Mouse (Mus musculus) embryo, embryonic 11 days (tissue): ENCODE data around the gene Trim65.
"Not testable (repeated sequence)": the region's sequence is repeated elsewhere in the genome, so short reads cannot be mapped to it uniquely, and the experiment has no call there.

Experiments used
- DNase-seq: peaks from one replicate; pipeline ENCODE4 v3.0.0-alpha.2; 2015

Gene Trim65

GRCm38 (mm10) chr11:116138468-116139138 is 7.7 kb upstream of the Trim65 start, which contains the start of gene Mrpl38:
TSS of gene Mrpl38 (minus strand) at chr11:116138868.
- DNase-seq = peak; percentile 96

DNA sequence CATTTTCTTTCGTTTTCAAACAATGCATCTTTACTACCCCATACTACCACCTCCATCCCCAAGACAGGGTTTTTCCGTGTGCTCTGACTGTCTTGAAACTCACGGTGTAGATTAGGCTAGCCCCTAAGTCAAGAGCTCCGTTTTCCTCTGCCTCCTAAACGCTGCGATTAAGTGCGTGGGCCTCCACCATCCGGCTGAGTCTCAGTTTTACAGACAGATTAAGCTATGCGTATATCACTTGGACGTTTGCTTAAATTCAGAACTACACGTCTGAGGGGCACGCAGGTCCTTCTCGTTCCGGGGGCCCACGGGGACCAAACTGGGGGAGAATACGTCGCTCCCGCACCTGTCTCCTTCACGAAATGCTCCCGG is 7.2 kb upstream of the Trim65 start:
- DNase-seq = no peak

DNA sequence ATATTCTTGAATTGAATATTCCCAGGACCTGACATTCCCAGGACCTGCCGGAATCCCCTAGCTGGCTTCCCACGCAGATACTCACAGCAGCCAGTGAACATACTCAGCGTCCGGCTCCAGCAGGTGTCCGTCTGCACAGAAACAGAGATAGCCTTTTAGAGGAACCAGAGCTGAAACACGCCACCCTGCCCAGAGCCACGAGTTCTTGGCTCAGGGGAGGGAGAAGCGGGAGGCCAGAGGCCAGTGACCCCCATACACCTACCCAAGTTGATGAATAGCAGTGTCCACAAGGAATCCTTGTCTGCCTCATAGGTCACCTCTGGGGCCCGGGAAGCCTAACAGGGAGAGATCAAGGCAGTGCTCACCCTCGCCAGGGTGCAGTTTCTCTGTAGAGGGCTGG is 3.2 kb upstream of the Trim65 start:
- DNase-seq = no peak

GRCm38 (mm10) chr11:116133497-116133896 is 2.6 kb upstream of the Trim65 start:
- DNase-seq = no peak

DNA sequence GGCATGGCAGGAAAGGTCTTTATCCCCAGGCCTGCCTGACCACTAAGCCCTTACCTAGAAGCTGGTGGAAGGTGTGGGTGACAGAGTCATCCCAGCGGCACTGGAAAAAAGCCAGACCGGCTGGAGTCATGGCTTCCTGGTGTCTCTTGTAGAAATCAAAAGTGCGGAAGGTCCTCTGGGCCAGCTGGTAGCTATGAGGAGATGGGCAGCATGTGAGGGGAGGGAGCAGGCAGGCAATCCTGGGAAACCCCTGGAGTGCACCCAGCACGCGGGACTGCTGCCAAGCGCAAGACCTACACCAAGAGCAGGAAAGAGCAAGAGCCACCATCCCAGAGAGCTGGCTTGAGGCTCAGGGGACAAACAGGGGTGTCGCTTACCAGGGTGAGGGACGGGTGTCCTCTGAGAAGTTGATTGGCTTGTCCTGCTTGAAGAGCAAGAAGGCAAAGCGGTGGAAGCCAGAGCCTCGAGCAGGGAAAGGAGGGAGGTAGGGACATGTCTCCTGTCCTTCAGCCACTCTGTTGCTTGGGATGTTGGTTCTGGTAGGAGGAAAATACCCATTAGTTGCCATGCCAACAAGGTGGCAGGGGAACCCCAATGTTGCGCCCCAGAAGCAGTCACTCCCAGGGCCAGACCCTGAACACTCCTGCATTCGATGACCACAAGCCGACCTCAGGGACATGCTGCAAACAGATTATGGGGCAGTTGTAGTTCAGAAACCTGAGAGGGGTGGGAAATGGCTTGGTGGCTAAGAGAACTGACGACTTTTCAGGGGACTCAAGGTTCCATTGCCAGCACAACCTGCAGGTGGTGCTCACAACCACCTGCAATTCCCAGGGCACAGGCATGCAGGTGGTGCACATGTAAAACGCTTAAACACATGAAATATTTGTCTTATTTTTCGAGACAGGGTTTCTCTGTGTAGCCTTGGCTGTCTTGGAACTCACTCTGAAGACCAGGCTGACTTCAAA is 1.7 kb upstream of the Trim65 start:
- DNase-seq = no peak

DNA sequence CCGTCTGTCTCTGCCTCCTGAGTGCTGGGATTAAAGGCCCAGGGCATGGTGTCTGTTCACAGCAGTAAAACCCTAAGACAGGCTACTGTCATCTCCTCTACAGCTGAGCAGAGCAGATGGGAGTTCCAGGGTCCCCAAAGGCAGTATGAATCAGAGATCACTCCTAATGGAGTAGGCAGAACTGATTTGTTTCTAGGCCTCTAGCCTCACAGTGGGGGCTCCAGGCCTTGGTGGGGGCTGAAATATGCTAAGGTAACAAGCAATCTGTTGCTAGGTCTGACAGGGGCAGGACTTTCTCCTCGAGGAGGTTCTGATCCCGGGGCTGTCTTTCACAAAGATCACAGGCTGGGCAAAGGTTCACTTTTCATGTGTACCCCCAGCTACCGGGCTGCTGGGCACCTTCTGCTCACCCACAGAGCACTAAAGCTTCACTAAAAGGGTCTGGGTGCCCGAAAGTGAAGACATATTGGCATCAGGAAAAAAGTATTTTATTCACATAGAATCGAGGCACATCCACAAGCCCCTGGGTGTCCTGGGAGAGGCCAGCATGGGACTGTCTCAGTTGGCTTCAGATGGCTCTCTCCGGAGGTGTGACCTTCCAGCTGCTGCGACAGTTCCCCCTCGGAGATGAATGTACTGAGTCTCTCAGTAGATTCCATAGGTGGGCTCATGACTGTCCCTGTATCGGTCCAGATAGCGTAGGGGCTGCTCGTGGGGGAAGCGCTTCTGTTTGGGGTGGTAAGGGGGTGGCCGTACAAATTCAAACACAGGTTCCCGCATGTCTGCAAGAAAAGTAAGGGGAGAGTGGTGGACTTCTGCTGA is 632 bp upstream of the Trim65 start:
- no peak for DNase-seq

GRCm38 (mm10) chr11:116129993-116130487 is 888 bp downstream of the Trim65 start:
- no peak for DNase-seq

DNA sequence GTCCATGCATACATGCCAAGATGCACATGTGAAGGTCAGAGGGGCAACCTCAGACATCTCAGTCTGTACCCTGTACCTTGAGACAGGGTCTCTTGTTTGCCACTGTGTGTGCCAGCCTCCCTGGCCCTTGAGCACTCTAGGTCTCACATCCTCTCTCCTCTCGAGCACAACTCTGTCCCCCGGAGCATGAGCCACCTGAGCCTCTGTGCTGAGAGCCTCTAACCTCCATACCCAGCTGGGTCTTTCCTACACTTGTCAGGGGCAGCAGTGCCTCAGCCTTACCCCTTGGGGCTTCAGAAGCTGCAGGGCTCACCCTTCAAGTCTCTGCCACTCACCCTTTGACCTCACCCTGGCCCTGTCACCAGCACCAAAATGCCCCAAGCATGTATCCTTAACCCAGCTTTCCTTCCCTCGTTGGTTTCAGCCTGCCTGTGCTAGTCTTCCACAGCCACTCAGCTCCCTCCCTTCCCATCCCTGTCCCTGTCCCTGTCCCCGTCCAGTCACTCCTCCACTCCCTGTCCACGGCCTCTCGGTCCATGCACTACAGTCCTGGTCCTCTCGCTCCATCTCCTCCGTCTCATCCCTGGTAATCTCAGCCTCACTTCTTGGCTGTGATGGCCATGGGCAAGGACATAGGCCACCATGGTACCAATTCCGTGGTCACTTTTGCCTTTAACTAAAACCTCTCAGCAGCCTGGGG is 1.7 kb downstream of the Trim65 start:
- DNase-seq = no peak

DNA sequence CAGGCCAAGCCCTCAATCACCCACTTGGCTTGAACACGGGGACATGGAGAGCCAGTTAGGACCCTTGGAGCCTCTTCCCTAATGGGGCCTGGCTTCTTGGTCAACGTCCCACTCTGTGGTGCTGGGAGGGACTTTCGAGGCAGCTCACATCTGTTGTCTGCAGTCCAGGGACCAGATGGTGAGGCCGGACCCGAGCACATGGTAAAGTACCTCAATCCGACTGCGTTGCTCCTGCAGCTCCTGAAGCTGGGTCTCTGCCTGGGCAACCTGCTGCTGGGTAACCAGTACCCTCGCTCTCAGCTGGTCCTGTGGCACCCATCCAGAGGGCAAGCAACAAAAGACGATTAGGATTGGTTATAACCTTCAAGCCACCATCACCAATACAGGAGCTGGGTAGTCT is 2.9 kb downstream of the Trim65 start:
- DNase-seq = no peak

- DNase-seq = peak; percentile 83
Measured at GRCm38 (mm10) chr11:116127156-116127980, 3.6 kb downstream of the Trim65 start, which contains the start of gene Trim47. TSS of gene Trim47 (minus strand) at chr11:116127210.

GRCm38 (mm10) chr11:116126261-116126660 is 4.7 kb downstream of the Trim65 start:
- no peak for DNase-seq

DNA sequence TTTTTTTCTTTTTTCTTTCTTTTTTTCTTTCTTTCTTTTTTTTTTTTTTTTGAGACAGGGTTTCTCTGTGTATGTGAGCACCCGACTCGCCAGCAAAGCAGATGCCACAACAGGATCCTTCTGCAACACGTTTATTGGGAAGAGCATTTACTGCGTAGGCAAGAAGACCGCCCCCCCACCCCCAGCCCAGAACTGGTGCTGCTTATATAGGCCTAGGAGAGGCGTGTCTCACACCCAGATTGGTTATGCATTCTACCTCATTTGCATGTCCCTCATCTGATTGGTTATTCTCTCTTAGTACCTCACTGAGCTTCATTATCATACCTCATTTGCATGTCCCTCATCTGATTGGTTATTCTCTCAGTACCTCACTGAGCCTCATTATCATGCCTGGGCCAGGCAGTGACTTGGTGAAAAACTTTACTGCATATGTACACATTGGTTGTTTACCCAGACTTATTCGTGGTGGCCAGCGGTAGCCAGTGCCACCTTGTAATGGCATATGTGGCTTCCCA is 9.1 kb downstream of the Trim65 start:
- DNase-seq = not testable (repeated sequence)

- DNase-seq = no peak
Measured at GRCm38 (mm10) chr11:116117819-116118218, 13.1 kb downstream of the Trim65 start.

GRCm38 (mm10) chr11:116117241-116117640 is 13.7 kb downstream of the Trim65 start:
- no peak for DNase-seq

GRCm38 (mm10) chr11:116111611-116112203 is 19.2 kb downstream of the Trim65 start:
- DNase-seq = no peak

- DNase-seq = no peak
Measured at GRCm38 (mm10) chr11:116111067-116111466, 19.9 kb downstream of the Trim65 start.

DNA sequence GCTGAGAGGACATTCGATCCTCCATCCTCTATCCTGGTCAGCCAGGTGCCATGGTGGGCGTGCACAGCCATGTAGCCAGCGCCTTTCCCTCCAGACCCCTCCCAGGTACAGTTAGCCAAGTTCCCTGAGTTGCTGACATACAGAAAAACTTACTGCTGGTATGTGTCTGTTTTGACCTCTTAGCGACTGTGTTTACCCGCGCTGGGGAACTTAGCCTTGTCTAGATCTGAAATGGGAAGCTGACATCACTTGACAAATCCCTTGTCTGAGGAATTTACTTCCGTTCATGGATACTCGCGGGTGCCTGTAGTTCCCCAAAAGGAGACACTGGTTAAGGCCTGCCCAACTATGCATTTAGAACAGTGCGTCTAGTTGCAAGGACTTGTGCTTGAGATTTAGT is 20.4 kb downstream of the Trim65 start:
- no peak for DNase-seq

DNA sequence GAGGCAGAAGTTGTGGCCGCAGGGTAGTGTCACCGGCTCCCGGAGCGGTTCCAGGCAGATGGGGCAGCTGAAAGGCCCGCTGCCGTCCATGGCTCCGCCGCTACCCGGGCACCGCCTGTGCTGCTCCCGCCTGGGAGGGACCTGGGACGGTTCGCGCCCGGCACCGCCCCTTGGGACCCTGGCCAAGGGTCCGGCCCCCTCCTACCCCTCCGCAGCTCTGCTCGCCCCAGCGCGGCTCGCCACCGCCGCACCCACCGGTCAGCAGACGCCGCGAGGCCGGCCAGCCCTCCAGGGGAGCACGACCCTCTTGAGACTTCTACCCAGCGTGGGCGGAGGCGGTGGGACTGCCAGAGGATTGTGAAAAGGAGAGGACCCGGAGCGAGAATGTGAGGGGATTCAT is 20.8 kb downstream of the Trim65 start:
- no peak for DNase-seq

GRCm38 (mm10) chr11:116109441-116110081 is 21.4 kb downstream of the Trim65 start:
- no peak for DNase-seq
